Mouse (Mus musculus): ENCODE results near the gene Prepl.

- TF ChIP-seq CTCF (IDR thresholded peaks at IDR 0.05; ENCODE audit: control insufficient read depth, insufficient read depth, insufficient read length) (no peak), USF1 (IDR thresholded peaks at IDR 0.05; ENCODE audit: low read depth) (no peak), FOSL1 (IDR thresholded peaks at IDR 0.05; ENCODE audit: insufficient read depth, low read length, poor library complexity, severe bottlenecking) (no peak)
These were observed 13.3 kb upstream of the Prepl start for GRCm38 (mm10) chr17:85103310-85103709.

Data from C2C12 (cell line).